Mouse (Mus musculus): ENCODE measurements around the gene Zfp385a. TPM values are rescaled to one million over a fixed set of nuclear protein-coding genes. Genes with fewer than 3 reads are reported as not detected.

Zfp385a gene
- total and polyA plus RNA-seq, 2 experiments = 0.92 to 14.9 TPM

DNA sequence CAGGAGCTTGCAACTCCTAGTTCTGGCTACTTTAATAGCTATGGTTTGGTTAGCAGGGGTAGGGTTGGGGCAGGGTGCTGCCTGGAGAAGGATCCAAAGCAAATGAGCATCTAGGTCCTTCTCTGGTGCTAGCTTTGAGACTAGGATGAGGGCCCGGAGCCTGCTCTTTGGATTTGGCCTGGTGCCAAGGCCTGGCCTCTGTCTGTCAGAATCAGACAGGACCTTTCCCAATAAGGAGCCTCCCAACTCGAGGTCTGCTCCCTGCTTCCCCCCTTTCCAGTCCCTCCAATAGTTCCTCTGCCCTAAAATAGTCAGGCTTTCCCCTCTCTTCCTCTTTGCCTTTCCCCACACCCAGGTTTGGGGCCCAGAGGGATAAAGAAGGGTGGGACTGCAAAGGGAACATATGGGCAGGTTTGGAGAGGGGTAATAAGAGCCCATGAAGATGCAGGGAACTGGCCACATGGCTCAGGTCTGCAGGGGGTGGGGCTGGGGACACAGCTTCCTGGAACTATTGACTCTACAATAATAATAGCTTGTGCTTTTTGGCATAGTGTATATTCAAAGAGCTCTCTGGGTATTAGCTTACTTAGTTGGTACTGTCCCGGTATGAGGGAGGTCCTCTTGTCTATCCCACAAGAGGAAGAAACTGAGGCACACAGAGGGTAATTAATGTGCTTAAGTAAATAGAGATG lies 38.9 kb upstream of the Zfp385a start:
- no peak overlapping the region for H3K27ac ChIP-seq (replicated peaks; ENCODE audit: insufficient read depth, low read depth, low read length)

DNA sequence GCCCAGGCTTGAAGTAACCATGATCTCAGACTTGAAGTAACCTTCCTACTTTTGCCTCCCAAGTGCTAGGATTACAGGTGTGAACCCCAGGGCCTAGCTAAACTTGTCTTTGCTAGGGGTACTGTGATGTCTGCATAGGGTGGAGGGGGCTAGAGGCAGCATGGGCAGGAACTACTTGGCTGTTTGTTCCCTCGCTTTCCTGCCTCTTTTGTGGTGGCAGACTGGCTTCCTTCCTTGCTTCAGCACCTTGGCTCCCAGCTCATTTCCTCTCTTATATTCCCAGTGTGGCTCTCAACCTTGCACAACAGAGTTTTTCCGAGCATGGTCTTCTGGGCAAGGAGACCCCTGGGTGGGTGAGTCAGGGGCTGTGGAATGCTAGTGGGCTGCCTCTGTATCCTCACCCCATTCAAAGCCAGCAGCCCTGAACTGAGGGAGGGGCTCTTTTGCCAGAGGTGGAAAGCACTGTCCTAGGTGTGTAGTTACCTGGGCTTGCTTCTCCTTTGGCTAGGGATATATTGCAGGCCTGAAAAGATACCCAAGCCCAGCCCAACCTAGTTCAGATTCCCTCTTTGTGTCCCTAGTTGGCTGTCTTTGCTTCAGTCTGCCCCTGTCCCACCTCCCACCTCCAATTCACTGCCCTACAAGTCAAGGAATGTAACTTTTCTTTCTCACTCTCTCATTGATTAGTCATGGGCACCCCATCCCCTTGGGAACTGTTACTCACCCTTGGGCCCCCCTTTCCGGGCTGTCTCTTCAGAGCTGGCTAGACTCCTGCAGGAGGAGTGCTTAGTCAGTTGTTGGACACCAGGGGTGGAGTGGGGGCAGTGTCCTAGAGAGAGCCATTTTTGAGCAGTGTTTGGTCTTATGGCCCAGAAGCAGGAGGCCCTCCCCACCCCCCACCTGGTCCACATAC lies 38.1 kb upstream of the Zfp385a start:
- Histone ChIP-seq H3K36me3 (ENCODE audit: control insufficient read depth, insufficient read depth, low read length) (no peaks in the 10 kb centered on the region), H3K4me1 (ENCODE audit: control insufficient read depth, insufficient read depth, low read length) (no peaks in the 10 kb centered on the region; the same call in none of the 2 replicates), H3K79me2 (ENCODE audit: control insufficient read depth, insufficient read depth, low read length) (no peaks in the 10 kb centered on the region), H3K9ac (ENCODE audit: low read depth, low read length) (no peak overlapping the region), H3K27me3 (ENCODE audit: control insufficient read depth, insufficient read depth, low read length) (no peaks in the 10 kb centered on the region), H3K4me3 (ENCODE audit: insufficient read depth, low read depth, low read length) (no peak overlapping the region), H3K27ac (replicated peaks; ENCODE audit: insufficient read depth, low read depth, low read length) (no peak overlapping the region)
- no peak for TF ChIP-seq POLR2A (IDR thresholded peaks at IDR 0.05; ENCODE audit: extremely low read depth, insufficient read depth, low read length)
- no peak for TF ChIP-seq CTCF (IDR thresholded peaks at IDR 0.05; ENCODE audit: low read depth, low read length)
- WGBS = 79% methylated on average over 3 of the region's 3 CpGs
- DNase-seq (ENCODE audit: extremely low read depth, low read depth, low spot score) = no peak

More for the DNA sequence above, 38.9 kb upstream of the Zfp385a start:
- TF ChIP-seq POLR2A (IDR thresholded peaks at IDR 0.05; ENCODE audit: extremely low read depth, insufficient read depth, low read length) (no peak), CTCF (IDR thresholded peaks at IDR 0.05; ENCODE audit: low read depth, low read length) (no peak)
- H3K36me3 ChIP-seq (ENCODE audit: control insufficient read depth, insufficient read depth, low read length) = no peaks in the 10 kb centered on the region
- H3K4me3 ChIP-seq (ENCODE audit: insufficient read depth, low read depth, low read length) = no peak overlapping the region
- H3K9ac ChIP-seq (ENCODE audit: low read depth, low read length) = no peak overlapping the region
- no peaks in the 10 kb centered on the region for H3K27me3 ChIP-seq (ENCODE audit: control insufficient read depth, insufficient read depth, low read length)
- 42% methylated on average over 3 of the region's 3 CpGs for WGBS
- H3K4me1 ChIP-seq (ENCODE audit: control insufficient read depth, insufficient read depth, low read length) = no peaks in the 10 kb centered on the region; the same call in none of the 2 replicates
- no peaks in the 10 kb centered on the region for H3K79me2 ChIP-seq (ENCODE audit: control insufficient read depth, insufficient read depth, low read length)
- DNase-seq (ENCODE audit: extremely low read depth, low read depth, low spot score) = no peak

DNA sequence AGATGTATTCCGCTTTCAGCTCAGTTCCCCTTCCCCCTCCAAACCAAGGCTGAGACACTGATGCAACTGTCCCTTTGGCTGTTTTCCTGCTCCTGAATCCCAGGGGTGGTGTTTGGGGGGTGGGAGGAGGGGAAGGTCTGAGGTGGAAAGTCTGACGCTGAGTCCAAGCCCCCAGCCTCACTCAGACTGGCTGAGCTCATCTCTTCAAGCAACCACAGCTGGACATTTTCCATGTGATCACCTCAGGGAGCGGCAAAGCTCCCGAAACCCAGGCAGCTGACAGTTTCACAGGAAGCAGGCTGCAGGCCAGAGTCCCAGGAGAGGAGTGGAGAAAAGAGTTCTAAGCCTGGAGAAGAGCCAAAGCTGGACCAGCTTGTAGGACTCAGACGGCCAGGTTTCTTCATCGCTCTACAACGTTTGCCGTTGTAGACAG lies 37.0 kb upstream of the Zfp385a start:
- no peak for TF ChIP-seq CTCF (IDR thresholded peaks at IDR 0.05; ENCODE audit: low read depth, low read length)
- no peak for TF ChIP-seq POLR2A (IDR thresholded peaks at IDR 0.05; ENCODE audit: extremely low read depth, insufficient read depth, low read length)
- Histone ChIP-seq H3K4me1 (ENCODE audit: control insufficient read depth, insufficient read depth, low read length) (no peaks in the 10 kb centered on the region), H3K4me3 (ENCODE audit: insufficient read depth, low read depth, low read length) (no peak overlapping the region), H3K79me2 (ENCODE audit: control insufficient read depth, insufficient read depth, low read length) (no peaks in the 10 kb centered on the region), H3K36me3 (ENCODE audit: control insufficient read depth, insufficient read depth, low read length) (no peaks in the 10 kb centered on the region), H3K9ac (ENCODE audit: low read depth, low read length) (no peak overlapping the region), H3K27ac (replicated peaks; ENCODE audit: insufficient read depth, low read depth, low read length) (no peak overlapping the region), H3K27me3 (ENCODE audit: control insufficient read depth, insufficient read depth, low read length) (no peaks in the 10 kb centered on the region)
- 82% methylated on average over 8 of the region's 8 CpGs for WGBS
- DNase-seq (ENCODE audit: extremely low read depth, low read depth, low spot score) = no peak

DNA sequence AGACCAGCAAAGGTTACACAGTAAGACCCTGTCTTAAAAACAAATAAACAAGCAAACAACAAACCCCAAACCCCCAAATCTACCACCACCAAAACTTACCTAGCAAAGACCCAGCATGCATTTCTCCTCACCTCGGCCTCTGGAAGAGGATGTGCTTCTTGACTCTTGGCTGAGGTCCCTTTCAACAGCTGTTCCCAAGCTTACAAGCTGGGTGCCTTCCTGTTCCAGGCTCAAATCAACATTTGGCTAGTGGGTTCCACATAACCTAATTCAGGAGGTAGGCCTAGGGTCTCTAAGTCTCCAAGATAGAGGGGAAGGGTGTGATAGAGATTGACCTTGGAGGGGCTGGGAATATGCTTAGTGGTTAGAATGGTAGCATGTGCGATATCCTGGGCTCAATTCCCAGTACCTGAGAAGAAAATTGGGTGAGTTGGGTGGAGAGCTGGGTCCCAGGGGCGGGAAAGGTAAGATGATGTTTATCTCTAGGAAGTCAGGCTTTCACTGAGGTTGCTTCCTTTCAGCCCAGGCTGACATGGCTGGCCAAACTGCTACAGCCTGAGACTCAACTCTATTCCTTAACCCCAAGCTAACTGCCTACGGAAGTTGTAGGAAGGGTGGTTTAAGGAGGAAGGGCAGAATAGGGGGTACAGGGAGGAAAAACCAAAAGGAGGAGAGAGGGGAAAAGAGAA lies 35.4 kb upstream of the Zfp385a start:
- no peak for TF ChIP-seq CTCF (IDR thresholded peaks at IDR 0.05; ENCODE audit: low read depth, low read length)
- TF ChIP-seq POLR2A (IDR thresholded peaks at IDR 0.05; ENCODE audit: extremely low read depth, insufficient read depth, low read length) = no peak
- 90% methylated on average over 4 of the region's 4 CpGs for WGBS
- H3K4me1 ChIP-seq (ENCODE audit: control insufficient read depth, insufficient read depth, low read length) = no peaks in the 10 kb centered on the region
- no peak for DNase-seq (ENCODE audit: extremely low read depth, low read depth, low spot score)
- no peaks in the 10 kb centered on the region for H3K36me3 ChIP-seq (ENCODE audit: control insufficient read depth, insufficient read depth, low read length)
- H3K4me3 ChIP-seq (ENCODE audit: insufficient read depth, low read depth, low read length) = no peak overlapping the region
- no peaks in the 10 kb centered on the region for H3K27me3 ChIP-seq (ENCODE audit: control insufficient read depth, insufficient read depth, low read length)
- no peak overlapping the region for H3K9ac ChIP-seq (ENCODE audit: low read depth, low read length)
- H3K79me2 ChIP-seq (ENCODE audit: control insufficient read depth, insufficient read depth, low read length) = no peaks in the 10 kb centered on the region
- no peak overlapping the region for H3K27ac ChIP-seq (replicated peaks; ENCODE audit: insufficient read depth, low read depth, low read length)

DNA sequence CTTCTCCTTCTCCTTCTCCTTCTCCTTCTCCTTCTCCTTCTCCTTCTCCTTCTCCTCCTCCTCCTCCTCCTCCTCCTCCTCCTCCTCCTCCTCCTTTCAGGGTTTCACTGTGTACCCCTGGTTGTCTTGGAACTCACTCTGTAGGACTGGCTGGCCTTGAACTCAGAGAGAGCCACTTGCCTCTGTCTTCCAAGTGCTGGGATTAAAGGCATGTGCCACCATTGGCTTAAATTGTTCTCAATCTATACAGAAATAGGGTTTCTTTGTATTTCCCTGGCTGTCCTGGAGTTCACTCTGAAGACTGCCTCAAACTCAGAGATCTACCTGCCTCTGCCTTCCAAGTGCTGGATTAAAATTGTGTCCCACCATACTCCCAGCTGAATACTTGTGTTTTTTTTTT lies 32.6 kb upstream of the Zfp385a start:
- Histone ChIP-seq H3K27ac (replicated peaks; ENCODE audit: insufficient read depth, low read depth, low read length) (no peak overlapping the region), H3K79me2 (ENCODE audit: control insufficient read depth, insufficient read depth, low read length) (no peaks in the 10 kb centered on the region), H3K27me3 (ENCODE audit: control insufficient read depth, insufficient read depth, low read length) (no peaks in the 10 kb centered on the region), H3K4me3 (ENCODE audit: insufficient read depth, low read depth, low read length) (no peak overlapping the region), H3K4me1 (ENCODE audit: control insufficient read depth, insufficient read depth, low read length) (no peaks in the 10 kb centered on the region), H3K9ac (ENCODE audit: low read depth, low read length) (no peak overlapping the region), H3K36me3 (ENCODE audit: control insufficient read depth, insufficient read depth, low read length) (no peaks in the 10 kb centered on the region)
- no peak for TF ChIP-seq CTCF (IDR thresholded peaks at IDR 0.05; ENCODE audit: low read depth, low read length)
- TF ChIP-seq POLR2A (IDR thresholded peaks at IDR 0.05; ENCODE audit: extremely low read depth, insufficient read depth, low read length) = no peak
- no peak for DNase-seq (ENCODE audit: extremely low read depth, low read depth, low spot score)
